Mouse (Mus musculus) limb, embryonic 15.5 days (tissue): Measurements from ENCODE around the gene Scmh1. TPM values are rescaled to one million over a fixed set of nuclear protein-coding genes. Genes with fewer than 3 reads are reported as not detected.

Experiments used
- ATAC-seq: fragments of 200-750 bp; cut with Nextera tagmentation; 2 replicates; pipeline ENCODE4 v1.8.0; 2017; ENCODE audit warnings: low read depth, moderate TSS enrichment; ENCODE audit not compliant: insufficient number of reproducible peaks, low FRiP score, low TSS enrichment
- H3K27ac ChIP-seq: fragments of 300-500 bp; sonication (generic); 2 replicates; pipeline ENCODE4 v1.5.1; 2015; ENCODE audit warnings: moderate library complexity, mild to moderate bottlenecking, inconsistent platforms
- H3K27me3 ChIP-seq: fragments of 300-500 bp; sonication (generic); 2 replicates; pipeline ENCODE4 v1.6.1; 2015; ENCODE audit warnings: inconsistent platforms
- H3K36me3 ChIP-seq: fragments of 300-500 bp; sonication (generic); 2 replicates; pipeline ENCODE4 v1.6.1; 2015; ENCODE audit warnings: inconsistent platforms
- H3K4me1 ChIP-seq: fragments of 300-500 bp; sonication (generic); 2 replicates; pipeline ENCODE4 v1.6.1; 2015; ENCODE audit warnings: inconsistent platforms
- H3K4me2 ChIP-seq: fragments of 300-500 bp; sonication (generic); 2 replicates; pipeline ENCODE4 v1.6.1; 2015; ENCODE audit warnings: mild to moderate bottlenecking, inconsistent platforms
- H3K4me3 ChIP-seq: fragments of 300-500 bp; sonication (generic); 2 replicates; pipeline ENCODE4 v1.5.1; 2015; ENCODE audit warnings: mild to moderate bottlenecking, inconsistent platforms
- H3K9ac ChIP-seq: fragments of 300-500 bp; sonication (generic); 2 replicates; pipeline ENCODE4 v1.6.1; 2015; ENCODE audit warnings: inconsistent platforms
- H3K9me3 ChIP-seq: fragments of 300-500 bp; sonication (generic); 2 replicates; pipeline ENCODE4 v1.6.1; 2016; ENCODE audit warnings: inconsistent platforms
- WGBS: fragments of 180-500 bp; shearing (Covaris S2); methylation state at CpG from one replicate; pipeline ENCODE4 v1.1.7; 2015; 5-methylcytosine and 5-hydroxymethylcytosine counted together
- polyA plus RNA-seq: library from polyadenylated mRNA; unstranded; fragments of >200 nt; fragmentation: Nextera tagmentation; extraction: Ambion mirVana; gene quantifications from 2 replicates; pipeline ENCODE4 v1.2.1, GENCODE M21; 2015

The Scmh1 gene
- polyA plus RNA-seq: 36.7 and 37.6 TPM in 2 replicates

- peaks cover 15% of the 10 kb centered on the region for H3K4me1 ChIP-seq
- peak within 1 kb of the TSS; percentile 94 for H3K27ac ChIP-seq
- under 1% methylated on average over 64 of the region's 102 CpGs for WGBS
- 0 out of 2 replicates have a peak, but pooled peaks cover 6% of the 10 kb centered on the region for H3K27me3 ChIP-seq
- no peaks in the 10 kb centered on the region for H3K36me3 ChIP-seq
- no peaks in the 10 kb centered on the region for H3K9me3 ChIP-seq
- peak within 1 kb of the TSS; percentile 57 for H3K4me2 ChIP-seq
- H3K4me3 ChIP-seq: peak within 1 kb of the TSS; percentile 96
- ATAC-seq: peak; percentile 66
- H3K9ac ChIP-seq: peak within 1 kb of the TSS; percentile 96
Observed at GRCm38 (mm10) chr4:120405144-120405805, at the start of gene Scmh1. Scmh1 (plus strand) TSS chr4:120405281.

GRCm38 (mm10) chr4:120360011-120360521 is 45.0 kb upstream of the Scmh1 start:
- no peak overlapping the region for H3K4me3 ChIP-seq
- peaks cover 17% of the 10 kb centered on the region; the same call in 1 of the 2 replicates for H3K27me3 ChIP-seq
- WGBS: 6% methylated on average over 8 of the region's 8 CpGs
- no peaks in the 10 kb centered on the region for H3K36me3 ChIP-seq
- H3K4me2 ChIP-seq: no peak overlapping the region
- no peaks in the 10 kb centered on the region for H3K4me1 ChIP-seq
- no peak overlapping the region for H3K27ac ChIP-seq
- ATAC-seq: no peak
- no peak overlapping the region for H3K9ac ChIP-seq
- H3K9me3 ChIP-seq: no peaks in the 10 kb centered on the region

GRCm38 (mm10) chr4:120364729-120365128 is 40.4 kb upstream of the Scmh1 start:
- H3K4me2 ChIP-seq: no peak overlapping the region
- H3K9ac ChIP-seq: no peak overlapping the region
- peaks cover 36% of the 10 kb centered on the region; the same call in 1 of the 2 replicates for H3K27me3 ChIP-seq
- H3K36me3 ChIP-seq: no peaks in the 10 kb centered on the region
- no peaks in the 10 kb centered on the region for H3K9me3 ChIP-seq
- ATAC-seq: no peak
- WGBS: 5% methylated on average over 2 of the region's 3 CpGs
- no peak overlapping the region for H3K27ac ChIP-seq
- H3K4me1 ChIP-seq: peaks cover 4% of the 10 kb centered on the region; the same call in 1 of the 2 replicates
- no peak overlapping the region for H3K4me3 ChIP-seq

GRCm38 (mm10) chr4:120365456-120365855 is 39.6 kb upstream of the Scmh1 start:
- no peak overlapping the region for H3K27ac ChIP-seq
- WGBS: 28% methylated on average over 5 of the region's 5 CpGs
- no peak for ATAC-seq

GRCm38 (mm10) chr4:120368031-120368430 is 37.0 kb upstream of the Scmh1 start:
- no peaks in the 10 kb centered on the region for H3K9me3 ChIP-seq
- no peak overlapping the region for H3K4me2 ChIP-seq
- ATAC-seq: no peak
- H3K9ac ChIP-seq: no peak overlapping the region
- peaks cover 9% of the 10 kb centered on the region for H3K4me1 ChIP-seq
- H3K4me3 ChIP-seq: no peak overlapping the region
- WGBS: 77% methylated on average over 2 of the region's 2 CpGs
- H3K36me3 ChIP-seq: no peaks in the 10 kb centered on the region
- H3K27ac ChIP-seq: no peak overlapping the region
- peaks cover 42% of the 10 kb centered on the region; the same call in 1 of the 2 replicates for H3K27me3 ChIP-seq

More at GRCm38 (mm10) chr4:120365456-120365855, 39.6 kb upstream of the Scmh1 start:
- Histone ChIP-seq H3K4me1 (peaks cover 9% of the 10 kb centered on the region), H3K27me3 (peaks cover 34% of the 10 kb centered on the region; the same call in 1 of the 2 replicates), H3K4me2 (no peak overlapping the region), H3K4me3 (no peak overlapping the region), H3K9ac (no peak overlapping the region), H3K9me3 (no peaks in the 10 kb centered on the region), H3K36me3 (no peaks in the 10 kb centered on the region)

GRCm38 (mm10) chr4:120368663-120369062 is 36.4 kb upstream of the Scmh1 start:
- H3K4me1 ChIP-seq: peaks cover 9% of the 10 kb centered on the region
- no peak for ATAC-seq
- WGBS: 9% methylated on average over 4 of the region's 4 CpGs

GRCm38 (mm10) chr4:120369156-120369555 is 35.9 kb upstream of the Scmh1 start:
- Histone ChIP-seq H3K4me2 (no peak overlapping the region), H3K9me3 (no peaks in the 10 kb centered on the region), H3K4me1 (peaks cover 11% of the 10 kb centered on the region), H3K9ac (no peak overlapping the region), H3K27ac (no peak overlapping the region), H3K36me3 (no peaks in the 10 kb centered on the region), H3K4me3 (no peak overlapping the region), H3K27me3 (peaks cover 43% of the 10 kb centered on the region; the same call in 1 of the 2 replicates)
- 44% methylated on average over 2 of the region's 2 CpGs for whole genome bisulfite sequencing
- no peak for ATAC-seq

More at GRCm38 (mm10) chr4:120368663-120369062, 36.4 kb upstream of the Scmh1 start:
- H3K27ac ChIP-seq: no peak overlapping the region
- no peak overlapping the region for H3K4me2 ChIP-seq
- H3K9me3 ChIP-seq: no peaks in the 10 kb centered on the region
- peaks cover 43% of the 10 kb centered on the region; the same call in 1 of the 2 replicates for H3K27me3 ChIP-seq
- H3K36me3 ChIP-seq: no peaks in the 10 kb centered on the region
- no peak overlapping the region for H3K9ac ChIP-seq
- no peak overlapping the region for H3K4me3 ChIP-seq

- 33% methylated on average over 10 of the region's 10 CpGs for WGBS
- Histone ChIP-seq H3K4me3 (no peak overlapping the region), H3K4me1 (peaks cover 13% of the 10 kb centered on the region), H3K9ac (no peak overlapping the region), H3K4me2 (no peak overlapping the region), H3K27me3 (peaks cover 36% of the 10 kb centered on the region; the same call in 1 of the 2 replicates), H3K27ac (no peak overlapping the region), H3K36me3 (no peaks in the 10 kb centered on the region), H3K9me3 (no peaks in the 10 kb centered on the region)
- ATAC-seq: no peak
Observed at GRCm38 (mm10) chr4:120369861-120370366, 35.2 kb upstream of the Scmh1 start.

GRCm38 (mm10) chr4:120372838-120373237 is 32.2 kb upstream of the Scmh1 start:
- Histone ChIP-seq H3K4me3 (no peak overlapping the region), H3K9me3 (no peaks in the 10 kb centered on the region), H3K27ac (no peak overlapping the region), H3K36me3 (no peaks in the 10 kb centered on the region), H3K27me3 (peaks cover 21% of the 10 kb centered on the region; the same call in 1 of the 2 replicates), H3K9ac (no peak overlapping the region), H3K4me2 (no peak overlapping the region), H3K4me1 (peaks cover 13% of the 10 kb centered on the region)
- 80% methylated on average over 3 of the region's 3 CpGs for WGBS
- no peak for ATAC-seq

- Histone ChIP-seq H3K9me3 (no peaks in the 10 kb centered on the region), H3K4me1 (peaks cover 13% of the 10 kb centered on the region), H3K36me3 (no peaks in the 10 kb centered on the region), H3K27ac (no peak overlapping the region), H3K27me3 (peaks cover 23% of the 10 kb centered on the region; the same call in 1 of the 2 replicates), H3K4me3 (no peak overlapping the region), H3K9ac (no peak overlapping the region), H3K4me2 (no peak overlapping the region)
- ATAC-seq: no peak
- WGBS: 31% methylated on average over 4 of the region's 4 CpGs
Observed at GRCm38 (mm10) chr4:120373813-120374212, 31.3 kb upstream of the Scmh1 start.

GRCm38 (mm10) chr4:120380811-120381391 is 24.2 kb upstream of the Scmh1 start:
- Histone ChIP-seq H3K9me3 (no peaks in the 10 kb centered on the region), H3K9ac (no peak overlapping the region), H3K4me3 (no peak overlapping the region), H3K27ac (peak overlapping the region; percentile 61), H3K27me3 (peaks cover 22% of the 10 kb centered on the region), H3K36me3 (no peaks in the 10 kb centered on the region), H3K4me1 (peaks cover 16% of the 10 kb centered on the region), H3K4me2 (peak overlapping the region; percentile 14; the same call in 1 of the 2 replicates)
- 5% methylated on average over 7 of the region's 7 CpGs for WGBS
- peak; percentile 87 for ATAC-seq

GRCm38 (mm10) chr4:120385496-120385895 is 19.6 kb upstream of the Scmh1 start:
- Histone ChIP-seq H3K4me3 (no peak overlapping the region), H3K27ac (no peak overlapping the region), H3K4me1 (peaks cover 11% of the 10 kb centered on the region), H3K4me2 (no peak overlapping the region), H3K36me3 (no peaks in the 10 kb centered on the region), H3K9ac (no peak overlapping the region), H3K9me3 (no peaks in the 10 kb centered on the region), H3K27me3 (peaks cover 16% of the 10 kb centered on the region)
- 75% methylated on average over 2 of the region's 2 CpGs for WGBS
- ATAC-seq: no peak
